Mouse (Mus musculus): ENCODE measurements around the gene Gpatch3. TPM values are rescaled to one million over a fixed set of nuclear protein-coding genes. Genes with fewer than 3 reads are reported as not detected.

The Gpatch3 gene
- total and polyA plus RNA-seq, 2 experiments = 3.8 to 4.3 TPM

DNA sequence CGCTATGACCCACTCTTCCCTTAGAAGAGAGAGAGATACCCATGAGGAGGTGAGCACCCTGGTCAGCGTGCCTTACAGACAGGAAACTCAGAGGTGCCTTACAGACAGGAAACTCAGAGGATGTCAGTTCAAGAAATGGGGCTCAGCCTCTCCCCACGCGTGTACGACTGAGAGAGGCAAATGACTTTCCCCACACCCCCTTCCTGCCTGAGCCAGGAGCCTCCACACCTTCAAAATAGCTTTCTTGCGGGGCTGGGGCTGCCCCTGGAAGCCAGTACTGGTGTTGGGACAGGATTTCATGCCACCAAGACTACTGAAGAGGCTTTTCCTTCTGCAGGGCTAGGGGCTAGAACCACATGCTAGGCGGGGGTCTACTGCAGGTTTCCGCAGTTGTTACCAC lies 46.1 kb downstream of the Gpatch3 start:
- no peaks in the 10 kb centered on the region for H3K27me3 ChIP-seq (ENCODE audit: control insufficient read depth, insufficient read depth, low read length)
- H3K4me1 ChIP-seq (ENCODE audit: control insufficient read depth, insufficient read depth, low read length) = peaks cover 4% of the 10 kb centered on the region
- 84% methylated on average over 8 of the region's 8 CpGs for WGBS
- TF ChIP-seq POLR2A (IDR thresholded peaks at IDR 0.05; ENCODE audit: extremely low read depth, insufficient read depth, low read length) (no peak), CTCF (IDR thresholded peaks at IDR 0.05; ENCODE audit: low read depth, low read length) (no peak)
- H3K27ac ChIP-seq (replicated peaks; ENCODE audit: insufficient read depth, low read depth, low read length) = no peak overlapping the region
- no peaks in the 10 kb centered on the region; the same call in 1 of the 2 replicates for H3K36me3 ChIP-seq (ENCODE audit: control insufficient read depth, insufficient read depth, low read length)
- H3K79me2 ChIP-seq (ENCODE audit: control insufficient read depth, insufficient read depth, low read length) = peaks cover 6% of the 10 kb centered on the region; the same call in 1 of the 2 replicates
- DNase-seq (ENCODE audit: extremely low read depth, low read depth, low spot score) = no peak
- H3K9ac ChIP-seq (ENCODE audit: low read depth, low read length) = no peak overlapping the region
- no peak overlapping the region for H3K4me3 ChIP-seq (ENCODE audit: insufficient read depth, low read depth, low read length)

- Histone ChIP-seq H3K4me3 (ENCODE audit: insufficient read depth, low read depth, low read length) (no peak overlapping the region), H3K9ac (ENCODE audit: low read depth, low read length) (no peak overlapping the region), H3K79me2 (ENCODE audit: control insufficient read depth, insufficient read depth, low read length) (peaks cover 13% of the 10 kb centered on the region; the same call in 1 of the 2 replicates), H3K27me3 (ENCODE audit: control insufficient read depth, insufficient read depth, low read length) (no peaks in the 10 kb centered on the region), H3K27ac (replicated peaks; ENCODE audit: insufficient read depth, low read depth, low read length) (no peak overlapping the region), H3K36me3 (ENCODE audit: control insufficient read depth, insufficient read depth, low read length) (peaks cover 3% of the 10 kb centered on the region; the same call in 1 of the 2 replicates), H3K4me1 (ENCODE audit: control insufficient read depth, insufficient read depth, low read length) (peaks cover 4% of the 10 kb centered on the region)
- no peak for TF ChIP-seq POLR2A (IDR thresholded peaks at IDR 0.05; ENCODE audit: extremely low read depth, insufficient read depth, low read length)
- TF ChIP-seq CTCF (IDR thresholded peaks at IDR 0.05; ENCODE audit: low read depth, low read length) = no peak
- DNase-seq (ENCODE audit: extremely low read depth, low read depth, low spot score) = no peak
- 83% methylated on average over 11 of the region's 11 CpGs for WGBS
These were observed 47.7 kb downstream of the Gpatch3 start for GRCm38 (mm10) chr4:133622161-133622695.

DNA sequence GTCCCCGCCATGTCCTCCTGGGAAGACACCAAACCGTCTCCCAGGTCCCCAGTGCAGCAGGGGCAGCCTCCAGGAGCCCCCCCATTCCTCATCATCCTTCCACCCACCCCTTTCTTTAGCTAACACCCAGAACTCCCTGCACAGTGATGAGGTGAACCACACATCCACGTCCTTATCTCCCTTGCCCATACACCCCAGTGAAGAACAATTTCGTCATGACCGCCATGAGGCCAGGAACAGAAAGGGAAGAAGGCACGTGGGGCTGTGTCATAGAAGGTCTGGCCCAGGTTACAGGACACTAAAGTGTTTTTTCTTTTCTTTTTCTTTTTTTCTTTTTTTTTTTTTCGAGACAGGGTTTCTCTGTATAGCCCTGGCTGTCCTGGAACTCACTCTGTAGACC lies 50.3 kb downstream of the Gpatch3 start:
- DNase-seq (ENCODE audit: extremely low read depth, low read depth, low spot score) = no peak
- no peak overlapping the region; the same call in 1 of the 2 replicates for H3K27ac ChIP-seq (replicated peaks; ENCODE audit: insufficient read depth, low read depth, low read length)
- peaks cover 22% of the 10 kb centered on the region; the same call in 1 of the 2 replicates for H3K79me2 ChIP-seq (ENCODE audit: control insufficient read depth, insufficient read depth, low read length)
- H3K4me1 ChIP-seq (ENCODE audit: control insufficient read depth, insufficient read depth, low read length) = peaks cover 1% of the 10 kb centered on the region
- peaks cover 3% of the 10 kb centered on the region; the same call in 1 of the 2 replicates for H3K36me3 ChIP-seq (ENCODE audit: control insufficient read depth, insufficient read depth, low read length)
- TF ChIP-seq CTCF (IDR thresholded peaks at IDR 0.05; ENCODE audit: low read depth, low read length) (no peak), POLR2A (IDR thresholded peaks at IDR 0.05; ENCODE audit: extremely low read depth, insufficient read depth, low read length) (no peak)
- no peaks in the 10 kb centered on the region for H3K27me3 ChIP-seq (ENCODE audit: control insufficient read depth, insufficient read depth, low read length)
- no peak overlapping the region for H3K9ac ChIP-seq (ENCODE audit: low read depth, low read length)
- no peak overlapping the region for H3K4me3 ChIP-seq (ENCODE audit: insufficient read depth, low read depth, low read length)
- 87% methylated on average over 7 of the region's 7 CpGs for WGBS

GRCm38 (mm10) chr4:133625621-133626071 lies 51.1 kb downstream of the Gpatch3 start:
- DNase-seq (ENCODE audit: extremely low read depth, low read depth, low spot score) = no peak
- Histone ChIP-seq H3K27ac (replicated peaks; ENCODE audit: insufficient read depth, low read depth, low read length) (peak overlapping the region; percentile 74), H3K4me1 (ENCODE audit: control insufficient read depth, insufficient read depth, low read length) (peaks cover 6% of the 10 kb centered on the region), H3K9ac (ENCODE audit: low read depth, low read length) (no peak overlapping the region), H3K27me3 (ENCODE audit: control insufficient read depth, insufficient read depth, low read length) (no peaks in the 10 kb centered on the region), H3K36me3 (ENCODE audit: control insufficient read depth, insufficient read depth, low read length) (peaks cover 3% of the 10 kb centered on the region; the same call in 1 of the 2 replicates), H3K4me3 (ENCODE audit: insufficient read depth, low read depth, low read length) (no peak overlapping the region), H3K79me2 (ENCODE audit: control insufficient read depth, insufficient read depth, low read length) (peaks cover 28% of the 10 kb centered on the region)
- TF ChIP-seq POLR2A (IDR thresholded peaks at IDR 0.05; ENCODE audit: extremely low read depth, insufficient read depth, low read length) (no peak), CTCF (IDR thresholded peaks at IDR 0.05; ENCODE audit: low read depth, low read length) (no peak)
- WGBS = 82% methylated on average over 11 of the region's 11 CpGs

DNA sequence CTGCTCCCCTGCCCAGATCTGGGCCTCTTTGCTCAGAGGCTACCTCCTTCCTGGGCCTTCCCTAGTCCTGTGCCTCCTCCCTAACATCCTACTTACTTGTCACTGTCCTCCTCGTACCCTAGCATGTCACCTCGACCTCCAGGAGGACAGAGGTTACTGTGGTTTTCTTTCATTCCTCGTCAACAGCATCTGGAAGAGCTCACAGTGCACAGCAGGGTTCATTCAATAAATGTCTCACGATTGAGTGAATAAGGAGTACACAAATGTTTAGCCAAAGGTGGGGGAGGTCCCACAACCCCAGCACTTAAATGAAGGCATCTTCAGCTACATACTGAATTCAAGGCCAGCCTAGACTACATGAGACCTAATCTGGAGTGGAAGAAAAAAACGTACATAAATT lies 51.7 kb downstream of the Gpatch3 start:
- H3K27me3 ChIP-seq (ENCODE audit: control insufficient read depth, insufficient read depth, low read length) = no peaks in the 10 kb centered on the region
- WGBS = 73% methylated on average over 5 of the region's 5 CpGs
- TF ChIP-seq POLR2A (IDR thresholded peaks at IDR 0.05; ENCODE audit: extremely low read depth, insufficient read depth, low read length) (no peak), CTCF (IDR thresholded peaks at IDR 0.05; ENCODE audit: low read depth, low read length) (no peak)
- H3K4me3 ChIP-seq (ENCODE audit: insufficient read depth, low read depth, low read length) = no peak overlapping the region
- no peak overlapping the region; the same call in 1 of the 2 replicates for H3K9ac ChIP-seq (ENCODE audit: low read depth, low read length)
- peaks cover 10% of the 10 kb centered on the region for H3K4me1 ChIP-seq (ENCODE audit: control insufficient read depth, insufficient read depth, low read length)
- no peak for DNase-seq (ENCODE audit: extremely low read depth, low read depth, low spot score)
- peaks cover 3% of the 10 kb centered on the region; the same call in 1 of the 2 replicates for H3K36me3 ChIP-seq (ENCODE audit: control insufficient read depth, insufficient read depth, low read length)
- H3K79me2 ChIP-seq (ENCODE audit: control insufficient read depth, insufficient read depth, low read length) = peaks cover 25% of the 10 kb centered on the region
- peak overlapping the region; percentile 63 for H3K27ac ChIP-seq (replicated peaks; ENCODE audit: insufficient read depth, low read depth, low read length)

- Histone ChIP-seq H3K36me3 (ENCODE audit: control insufficient read depth, insufficient read depth, low read length) (peaks cover 3% of the 10 kb centered on the region; the same call in 1 of the 2 replicates), H3K4me1 (ENCODE audit: control insufficient read depth, insufficient read depth, low read length) (peaks cover 11% of the 10 kb centered on the region), H3K79me2 (ENCODE audit: control insufficient read depth, insufficient read depth, low read length) (peaks cover 24% of the 10 kb centered on the region), H3K9ac (ENCODE audit: low read depth, low read length) (no peak overlapping the region), H3K27me3 (ENCODE audit: control insufficient read depth, insufficient read depth, low read length) (no peaks in the 10 kb centered on the region), H3K4me3 (ENCODE audit: insufficient read depth, low read depth, low read length) (no peak overlapping the region), H3K27ac (replicated peaks; ENCODE audit: insufficient read depth, low read depth, low read length) (peak overlapping the region; percentile 63; the same call in 1 of the 2 replicates)
- TF ChIP-seq CTCF (IDR thresholded peaks at IDR 0.05; ENCODE audit: low read depth, low read length) (no peak), POLR2A (IDR thresholded peaks at IDR 0.05; ENCODE audit: extremely low read depth, insufficient read depth, low read length) (no peak)
- WGBS = 92% methylated on average over 9 of the region's 9 CpGs
- DNase-seq (ENCODE audit: extremely low read depth, low read depth, low spot score) = no peak
These were observed 52.1 kb downstream of the Gpatch3 start for GRCm38 (mm10) chr4:133626621-133627020.
